Mouse (Mus musculus) cortical plate, adult 2 months (tissue): ENCODE measurements around the gene Mapkapk2.

Experiments
- CTCF ChIP-seq: fragments of 200-500 bp; IDR thresholded peaks from 2 replicates; pipeline ENCODE4 v1.5.1; 2011; ENCODE audit warnings: mild to moderate bottlenecking, control low read depth, low read length; ENCODE audit not compliant: insufficient read depth; ENCODE audit errors: extremely low read depth
- POLR2A ChIP-seq: fragments of 200-500 bp; IDR thresholded peaks from 2 replicates; pipeline ENCODE4 v1.6.1; 2011; ENCODE audit warnings: mild to moderate bottlenecking, low read length, control low read depth; ENCODE audit not compliant: insufficient read depth; ENCODE audit errors: extremely low read depth

- TF ChIP-seq POLR2A (no peak), CTCF (no peak)
These were observed 29.5 kb downstream of the Mapkapk2 start for GRCm38 (mm10) chr1:131068011-131068727.
